Mouse (Mus musculus): ENCODE results near the gene Nsun5.

DNA sequence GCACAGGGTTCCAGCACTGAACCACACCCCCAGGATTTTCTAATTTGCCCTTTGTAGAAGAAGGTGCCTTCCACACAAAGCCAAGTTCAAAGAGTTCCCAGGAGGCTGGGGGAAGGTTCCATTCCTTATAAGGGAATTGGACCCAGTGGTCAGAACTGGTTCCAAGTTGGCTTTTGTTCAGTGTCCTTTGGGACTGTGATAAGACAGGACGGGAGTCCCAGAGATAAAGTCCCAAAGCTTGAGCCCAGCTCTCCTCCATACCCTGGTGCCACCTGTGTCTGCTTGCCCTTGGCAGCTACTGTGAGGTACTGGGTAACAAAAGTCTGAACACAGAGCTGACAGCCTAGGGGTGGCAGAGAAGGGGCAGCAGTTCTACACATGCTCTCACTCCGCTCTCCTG, 10.0 kb upstream of the Nsun5 start:
- TF ChIP-seq CTCF (IDR thresholded peaks at IDR 0.05; ENCODE audit: low read depth, low read length) (no peak), POLR2A (IDR thresholded peaks at IDR 0.05; ENCODE audit: borderline replicate concordance, low read depth, low read length) (no peak)

Measured in bone marrow macrophage, adult 2 months (primary cell).